In genomic region chr8:47128859-47129258, GRCm38 (mm10) we compare ENCODE assay signal across 16 mouse cellular contexts.
"Had no signal": no experiment of that assay in that cellular context is flagged by ENCODE, and none has a peak within 500 bp of the region (broad histone marks: within the 10 kb centered on the region; RNA-seq: fewer than 3 reads in every experiment).

No protein-coding gene starts in this region.

- H3K27ac ChIP-seq: neural tube, embryonic 12.5 days; neural tube, embryonic 13.5 days; neural tube, embryonic 15.5 days; stomach, embryonic 15.5 days; stomach, postnatal 0 days had no signal

- H3K4me3 ChIP-seq: neural tube, embryonic 12.5 days; neural tube, embryonic 13.5 days; neural tube, embryonic 15.5 days; stomach, embryonic 15.5 days had no signal

- H3K4me1 ChIP-seq: neural tube, embryonic 12.5 days; neural tube, embryonic 13.5 days; neural tube, embryonic 15.5 days; stomach, embryonic 15.5 days had no signal

- H3K27me3 ChIP-seq: neural tube, embryonic 12.5 days; neural tube, embryonic 13.5 days; neural tube, embryonic 15.5 days; stomach, embryonic 15.5 days had no signal

- DNase-seq: retina, postnatal 1 day; right cerebral cortex, adult 18-20 months; right cerebral cortex, postnatal 14 days; right cerebral cortex, postnatal 25 days; right cerebral cortex, postnatal 4 days; thymus, adult 18-20 months; thymus, adult 2 months; thymus, postnatal 14 days; thymus, postnatal 25 days; thymus, postnatal 36 days; thymus, postnatal 4 days had no signal

- H3K36me3 ChIP-seq: neural tube, embryonic 12.5 days; neural tube, embryonic 13.5 days; neural tube, embryonic 15.5 days; stomach, embryonic 15.5 days had no signal

- H3K9me3 ChIP-seq: neural tube, embryonic 15.5 days; stomach, embryonic 15.5 days had no signal
